Mouse (Mus musculus): ENCODE measurements around the gene Mllt3.

Mllt3 gene

GRCm38 (mm10) chr4:87823191-87823590 is 210.0 kb downstream of the Mllt3 start:
- DNase-seq (ENCODE audit: low spot score): no peak

- no peak for DNase-seq (ENCODE audit: low spot score)
Observed at GRCm38 (mm10) chr4:87820911-87821310, 212.3 kb downstream of the Mllt3 start.

GRCm38 (mm10) chr4:87819182-87819581 is 214.0 kb downstream of the Mllt3 start:
- DNase-seq (ENCODE audit: low spot score): no peak

GRCm38 (mm10) chr4:87818276-87818675 is 214.9 kb downstream of the Mllt3 start:
- no peak for DNase-seq (ENCODE audit: low spot score)

GRCm38 (mm10) chr4:87815465-87816108 is 217.6 kb downstream of the Mllt3 start:
- peak; percentile 59 for DNase-seq (ENCODE audit: low spot score)

GRCm38 (mm10) chr4:87811899-87812298 is 221.3 kb downstream of the Mllt3 start:
- no peak for DNase-seq (ENCODE audit: low spot score)

GRCm38 (mm10) chr4:87806196-87806987 is 226.8 kb downstream of the Mllt3 start:
- DNase-seq (ENCODE audit: low spot score): peak; percentile 32

GRCm38 (mm10) chr4:87804576-87804975 is 228.6 kb downstream of the Mllt3 start:
- no peak for DNase-seq (ENCODE audit: low spot score)

GRCm38 (mm10) chr4:87803313-87803712 is 229.9 kb downstream of the Mllt3 start:
- DNase-seq (ENCODE audit: low spot score): no peak

- DNase-seq (ENCODE audit: low spot score): no peak
Observed at GRCm38 (mm10) chr4:87802140-87802539, 231.0 kb downstream of the Mllt3 start.

GRCm38 (mm10) chr4:87801332-87801731 is 231.8 kb downstream of the Mllt3 start:
- no peak for DNase-seq (ENCODE audit: low spot score)

- DNase-seq (ENCODE audit: low spot score): no peak
Observed at GRCm38 (mm10) chr4:87800276-87800675, 232.9 kb downstream of the Mllt3 start.

- no peak for DNase-seq (ENCODE audit: low spot score)
Observed at GRCm38 (mm10) chr4:87799418-87799817, 233.7 kb downstream of the Mllt3 start.

GRCm38 (mm10) chr4:87795261-87795660 is 237.9 kb downstream of the Mllt3 start:
- no peak for DNase-seq (ENCODE audit: low spot score)

- no peak for DNase-seq (ENCODE audit: low spot score)
Observed at GRCm38 (mm10) chr4:87794216-87794615, 238.9 kb downstream of the Mllt3 start.

GRCm38 (mm10) chr4:87792511-87792910 is 240.7 kb downstream of the Mllt3 start:
- no peak for DNase-seq (ENCODE audit: low spot score)

GRCm38 (mm10) chr4:87789446-87789845 is 243.7 kb downstream of the Mllt3 start:
- no peak for DNase-seq (ENCODE audit: low spot score)

GRCm38 (mm10) chr4:87788691-87789090 is 244.5 kb downstream of the Mllt3 start:
- DNase-seq (ENCODE audit: low spot score): no peak

- peak; percentile 31 for DNase-seq (ENCODE audit: low spot score)
Observed at GRCm38 (mm10) chr4:87785132-87786074, 247.8 kb downstream of the Mllt3 start.

GRCm38 (mm10) chr4:87783809-87784208 is 249.4 kb downstream of the Mllt3 start:
- no peak for DNase-seq (ENCODE audit: low spot score)

- no peak for DNase-seq (ENCODE audit: low spot score)
Observed at GRCm38 (mm10) chr4:87781971-87782370, 251.2 kb downstream of the Mllt3 start.

GRCm38 (mm10) chr4:87775721-87776120 is 257.4 kb downstream of the Mllt3 start:
- DNase-seq (ENCODE audit: low spot score): no peak
